Mouse (Mus musculus) megakaryocyte, embryonic 14.5 days (primary cell): ENCODE results near the gene Cnga4.
"Not testable (repeated sequence)": the region's sequence is repeated elsewhere in the genome, so short reads cannot be mapped to it uniquely, and the experiment has no call there.

Experiments used
- FLI1 ChIP-seq: IDR thresholded peaks from 2 replicates; pipeline ENCODE4 v1.6.1; 2012; ENCODE audit warnings: low read length, inconsistent platforms, mixed read lengths
- GATA1 ChIP-seq: IDR thresholded peaks from 3 replicates; pipeline ENCODE4 v1.6.1; 2012; ENCODE audit warnings: mixed read lengths, low read length, inconsistent platforms, borderline replicate concordance

DNA sequence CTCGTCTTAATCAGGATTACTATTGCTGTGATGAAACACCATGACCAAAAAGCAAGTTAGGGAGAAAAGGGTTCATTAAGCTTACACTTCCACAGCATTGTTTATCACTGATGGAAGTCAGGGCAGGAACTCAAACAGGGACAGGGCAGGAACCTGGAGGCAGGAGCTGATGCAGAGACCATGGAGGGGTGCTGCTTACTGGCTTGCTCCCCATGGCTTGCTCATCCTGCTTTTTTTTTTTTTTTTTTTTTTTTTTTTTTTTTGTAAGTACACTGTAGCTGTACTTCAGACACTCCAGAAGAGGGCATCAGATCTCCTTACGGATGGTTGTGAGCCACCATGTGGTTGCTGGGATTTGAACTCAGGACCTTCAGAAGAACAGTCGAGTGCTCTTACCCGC is 49.0 kb downstream of the Cnga4 start:
- not testable (repeated sequence) for TF ChIP-seq FLI1, GATA1
